Mouse (Mus musculus) heart, embryonic 16.5 days (tissue): Measurements from ENCODE around the gene B3galnt2. TPM values are rescaled to one million over a fixed set of nuclear protein-coding genes. Genes with fewer than 3 reads are reported as not detected.
"Not testable (repeated sequence)": the region's sequence is repeated elsewhere in the genome, so short reads cannot be mapped to it uniquely, and the experiment has no call there.

ENCODE experiments used
- ATAC-seq: fragments of 200-750 bp; cut with Nextera tagmentation; replicated peaks from 2 replicates; pipeline ENCODE4 v1.8.0; 2017; ENCODE audit warnings: moderate number of reproducible peaks; ENCODE audit not compliant: insufficient read depth, low FRiP score; ENCODE audit errors: extremely low read depth
- H3K27ac ChIP-seq: fragments of 300-500 bp; sonication (generic); 2 replicates; pipeline ENCODE4 v1.5.1; 2014; ENCODE audit warnings: mild to moderate bottlenecking, low read length, control low read depth, moderate library complexity
- H3K27me3 ChIP-seq: fragments of 300-500 bp; sonication (generic); 2 replicates; pipeline ENCODE4 v1.6.1; 2014; ENCODE audit warnings: low read length, mixed read lengths; ENCODE audit not compliant: control insufficient read depth, insufficient read depth
- H3K36me3 ChIP-seq: fragments of 300-500 bp; sonication (generic); 2 replicates; pipeline ENCODE4 v1.6.1; 2014; ENCODE audit not compliant: control insufficient read depth, insufficient read depth
- H3K4me1 ChIP-seq: fragments of 300-500 bp; sonication (generic); 2 replicates; pipeline ENCODE4 v1.6.1; 2014; ENCODE audit warnings: low read length, mixed read lengths; ENCODE audit not compliant: control insufficient read depth, insufficient read depth
- H3K4me2 ChIP-seq: fragments of 300-500 bp; sonication (generic); 2 replicates; pipeline ENCODE4 v1.6.1; 2014; ENCODE audit warnings: low read depth, mild to moderate bottlenecking, control low read depth, low read length
- H3K4me3 ChIP-seq: fragments of 300-500 bp; sonication (generic); 2 replicates; pipeline ENCODE4 v1.5.1; 2014; ENCODE audit warnings: mild to moderate bottlenecking, control low read depth, low read length
- H3K9ac ChIP-seq: fragments of 300-500 bp; sonication (generic); 2 replicates; pipeline ENCODE4 v1.6.1; 2014; ENCODE audit warnings: low read length, control low read depth
- H3K9me3 ChIP-seq: fragments of 300-500 bp; sonication (generic); replicated peaks from 2 replicates; pipeline ENCODE4 v1.6.1; 2016; ENCODE audit warnings: low read length; ENCODE audit not compliant: control insufficient read depth
- WGBS: fragments of 180-500 bp; shearing (Covaris S2); extraction: QIAGEN DNeasy Blood & Tissue Kit; methylation state at CpG from one replicate; pipeline ENCODE4 v1.1.7; 2014; 5-methylcytosine and 5-hydroxymethylcytosine counted together
- polyA plus RNA-seq: library from polyadenylated mRNA; unstranded; fragments of >200 nt; fragmentation: Nextera tagmentation; extraction: Ambion mirVana; gene quantifications from 2 replicates; pipeline ENCODE4 v1.2.1, GENCODE M21; 2015

Gene B3galnt2
- polyA plus RNA-seq, 1 experiment from 2014 or later = 20.9 TPM

DNA sequence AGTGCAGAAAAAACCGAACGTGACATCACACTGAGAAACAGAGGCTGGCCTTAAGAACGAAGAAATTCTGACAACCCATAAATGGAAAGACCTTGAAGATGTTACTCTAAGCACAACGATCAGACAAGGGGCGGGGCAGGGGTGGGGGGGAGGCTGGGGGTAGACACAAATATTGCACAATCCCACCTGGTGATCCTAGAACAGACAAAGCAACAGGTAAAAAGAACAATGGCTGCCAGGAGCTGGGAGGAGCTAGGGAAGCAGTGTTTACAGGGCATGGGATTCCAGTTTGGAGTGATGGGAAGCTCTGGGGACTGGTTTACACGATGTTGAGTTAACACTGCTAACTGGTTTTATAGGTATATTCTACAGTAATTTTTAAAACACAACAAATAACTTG is 61.3 kb downstream of the B3galnt2 start:
- Histone ChIP-seq H3K36me3 (peaks cover 12% of the 10 kb centered on the region), H3K27ac (no peak overlapping the region), H3K4me2 (no peak overlapping the region), H3K4me3 (no peak overlapping the region), H3K27me3 (no peaks in the 10 kb centered on the region), H3K9ac (no peak overlapping the region), H3K9me3 (no peaks in the 10 kb centered on the region), H3K4me1 (no peaks in the 10 kb centered on the region)
- 90% methylated on average over 6 of the region's 6 CpGs for WGBS
- ATAC-seq = no peak

DNA sequence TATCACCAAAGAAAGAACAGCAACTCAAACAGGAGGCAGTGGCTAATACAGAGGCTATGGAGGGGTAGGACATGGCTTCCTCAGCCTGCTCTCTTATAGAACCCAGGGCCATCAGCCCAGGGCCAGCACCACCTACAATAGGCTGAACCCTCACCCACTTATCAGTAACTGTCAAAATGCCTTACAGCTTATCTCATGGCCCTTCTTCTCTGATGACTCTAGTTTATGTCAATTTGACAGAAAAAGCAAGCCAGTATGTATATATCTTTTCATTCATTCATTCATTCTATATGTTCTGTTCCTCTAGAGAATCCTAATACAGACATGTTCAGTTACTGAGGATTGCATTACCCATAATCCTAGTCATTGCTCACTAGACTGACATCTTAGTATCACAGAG is 64.0 kb downstream of the B3galnt2 start:
- Histone ChIP-seq H3K9me3 (no peaks in the 10 kb centered on the region), H3K27me3 (no peaks in the 10 kb centered on the region), H3K4me2 (no peak overlapping the region), H3K4me1 (no peaks in the 10 kb centered on the region), H3K36me3 (peaks cover 9% of the 10 kb centered on the region; the same call in 1 of the 2 replicates), H3K27ac (no peak overlapping the region), H3K4me3 (no peak overlapping the region), H3K9ac (no peak overlapping the region)
- no peak for ATAC-seq

DNA sequence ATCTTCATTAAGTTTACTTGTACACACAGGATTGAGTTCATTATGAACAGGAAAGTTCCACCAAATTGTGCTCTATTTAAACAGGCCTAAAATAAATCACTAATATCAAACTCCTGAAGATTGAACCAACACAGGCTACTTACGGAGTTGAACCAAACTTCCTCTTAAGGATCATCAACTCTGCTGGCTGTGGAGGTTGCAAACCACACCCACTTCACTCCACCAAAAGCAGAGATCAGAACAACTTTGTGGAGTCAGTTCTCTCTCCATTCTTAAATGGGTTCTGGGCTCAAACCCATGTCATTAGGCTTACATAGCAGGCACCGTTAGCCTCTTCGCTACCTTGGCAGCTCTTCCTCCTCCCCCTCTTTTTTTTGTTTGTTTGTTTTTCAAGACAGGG is 64.6 kb downstream of the B3galnt2 start:
- H3K4me1 ChIP-seq = no peaks in the 10 kb centered on the region

DNA sequence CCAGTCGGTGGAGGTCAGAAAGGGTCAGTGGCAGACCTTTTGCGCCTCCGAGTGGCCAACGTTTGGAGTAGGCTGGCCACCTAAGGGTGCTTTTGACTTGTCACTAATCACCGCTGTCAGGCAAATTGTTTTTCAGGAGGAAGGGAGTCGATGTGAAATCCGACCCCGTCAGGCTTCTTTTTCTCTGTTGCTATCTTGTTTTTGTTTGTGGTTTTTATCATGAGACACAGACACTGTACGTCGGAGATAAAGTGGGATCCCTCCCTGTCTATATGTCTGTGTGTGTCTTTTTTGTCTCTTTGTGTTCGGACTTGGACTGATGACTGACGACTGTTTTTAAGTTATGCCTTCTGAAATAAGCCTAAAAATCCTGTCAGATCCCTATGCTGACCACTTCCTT is 67.1 kb downstream of the B3galnt2 start:
- H3K4me3 ChIP-seq, H3K4me2 ChIP-seq, ATAC-seq, H3K27ac ChIP-seq, H3K9ac ChIP-seq, H3K36me3 ChIP-seq, H3K4me1 ChIP-seq, H3K9me3 ChIP-seq, H3K27me3 ChIP-seq: not testable (repeated sequence)
- 42% methylated on average over 11 of the region's 12 CpGs for WGBS

More for the DNA sequence above, 64.6 kb downstream of the B3galnt2 start:
- Histone ChIP-seq H3K36me3 (peaks cover 9% of the 10 kb centered on the region; the same call in 1 of the 2 replicates), H3K4me2 (no peak overlapping the region), H3K27me3 (no peaks in the 10 kb centered on the region), H3K9ac (no peak overlapping the region), H3K27ac (no peak overlapping the region), H3K4me3 (no peak overlapping the region), H3K9me3 (no peaks in the 10 kb centered on the region)
- no peak for ATAC-seq
- 85% methylated on average over 3 of the region's 3 CpGs for WGBS

DNA sequence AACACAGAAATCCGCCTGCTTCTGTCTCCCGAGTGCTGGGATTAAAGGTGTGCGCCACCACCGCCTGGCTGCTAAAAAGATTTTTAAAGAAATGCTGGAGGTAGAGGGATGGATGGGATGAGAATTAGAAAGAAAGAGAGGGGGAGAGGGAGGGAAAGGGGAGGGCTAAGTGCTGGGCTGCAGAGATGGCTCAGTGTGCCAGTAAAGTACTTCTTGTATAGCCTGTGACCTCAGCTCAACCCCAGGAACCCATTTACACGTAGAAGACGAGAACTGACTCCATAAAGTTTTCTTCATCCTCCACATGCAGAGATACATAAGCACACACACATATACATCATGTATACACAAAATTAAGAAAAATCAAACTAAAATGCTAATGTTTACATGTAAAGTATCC is 71.3 kb downstream of the B3galnt2 start:
- Histone ChIP-seq H3K9me3 (no peaks in the 10 kb centered on the region), H3K4me3 (no peak overlapping the region), H3K4me1 (no peaks in the 10 kb centered on the region), H3K27ac (no peak overlapping the region), H3K9ac (no peak overlapping the region), H3K4me2 (no peak overlapping the region), H3K27me3 (no peaks in the 10 kb centered on the region), H3K36me3 (peaks cover 10% of the 10 kb centered on the region)
- WGBS = 95% methylated on average over 6 of the region's 6 CpGs
- no peak for ATAC-seq

DNA sequence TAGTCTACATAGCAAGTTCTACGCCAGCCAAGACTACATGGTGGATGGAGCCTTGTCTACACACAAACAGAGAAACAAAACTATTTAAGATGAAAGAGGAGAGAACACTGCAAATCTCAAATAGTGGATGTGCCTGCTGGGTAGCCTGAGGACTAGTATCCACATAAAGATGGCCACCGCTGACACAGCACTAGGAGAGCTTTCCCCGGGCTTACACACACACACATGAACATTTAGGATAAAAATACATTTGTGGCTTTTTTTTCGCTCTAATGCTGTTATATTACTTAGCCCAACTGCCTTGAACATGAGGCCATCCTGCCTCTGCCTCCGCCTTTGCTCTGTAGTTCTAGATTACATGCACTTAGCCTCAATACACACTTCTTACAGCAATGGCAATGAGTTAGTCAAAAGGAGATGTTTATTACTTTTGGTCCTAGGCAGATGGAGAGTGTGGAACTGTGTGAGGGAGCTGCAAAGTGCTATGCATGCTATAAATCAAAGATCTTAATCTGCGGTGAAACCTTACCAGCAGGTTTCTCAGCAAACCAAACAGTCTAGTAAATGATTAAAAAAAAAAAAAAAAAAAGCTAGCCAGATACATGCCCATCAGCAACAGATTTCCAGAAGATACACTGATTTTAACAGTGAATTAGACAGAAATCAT is 72.0 kb downstream of the B3galnt2 start:
- Histone ChIP-seq H3K4me3 (no peak overlapping the region), H3K9me3 (no peaks in the 10 kb centered on the region), H3K4me2 (no peak overlapping the region), H3K36me3 (peaks cover 10% of the 10 kb centered on the region), H3K27ac (no peak overlapping the region), H3K9ac (no peak overlapping the region), H3K4me1 (no peaks in the 10 kb centered on the region), H3K27me3 (no peaks in the 10 kb centered on the region)
- WGBS = 93% methylated on average over 6 of the region's 6 CpGs
- ATAC-seq = no peak

DNA sequence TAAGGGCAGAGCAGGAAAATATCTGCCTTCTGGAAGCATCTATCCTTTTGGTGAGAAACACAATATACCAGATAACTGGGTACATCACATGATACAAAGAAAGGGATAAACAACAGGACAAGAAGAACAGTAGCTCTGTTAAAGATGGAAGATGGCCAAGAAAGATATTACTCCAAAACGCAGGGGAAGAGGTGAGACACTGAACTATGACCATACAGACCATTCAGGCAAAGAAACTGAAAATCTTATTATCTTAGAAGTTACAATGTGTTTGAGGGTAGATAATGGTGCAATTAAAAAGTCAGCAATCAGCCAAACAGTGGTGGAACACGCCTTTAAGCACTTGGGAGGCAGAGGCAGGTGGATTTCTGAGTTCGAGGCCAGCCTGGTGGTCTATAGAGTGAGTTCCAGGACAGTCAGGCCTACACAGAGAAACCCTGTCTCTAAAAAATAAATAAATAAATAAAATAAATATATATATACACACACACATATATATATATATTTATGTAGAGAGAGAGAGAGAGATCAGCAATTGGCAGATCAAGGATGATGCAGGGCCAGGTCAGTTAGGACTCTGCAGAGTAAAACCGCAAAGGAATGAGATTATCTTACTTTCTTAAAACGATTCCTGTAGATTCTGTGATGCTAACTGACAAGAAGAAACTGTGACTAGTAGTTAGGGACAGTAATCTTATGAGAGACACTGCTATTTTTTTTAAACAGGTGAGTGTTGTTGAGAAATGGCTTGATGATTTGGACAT is 79.2 kb downstream of the B3galnt2 start:
- WGBS = 84% methylated on average over 5 of the region's 5 CpGs
- no peak for ATAC-seq

DNA sequence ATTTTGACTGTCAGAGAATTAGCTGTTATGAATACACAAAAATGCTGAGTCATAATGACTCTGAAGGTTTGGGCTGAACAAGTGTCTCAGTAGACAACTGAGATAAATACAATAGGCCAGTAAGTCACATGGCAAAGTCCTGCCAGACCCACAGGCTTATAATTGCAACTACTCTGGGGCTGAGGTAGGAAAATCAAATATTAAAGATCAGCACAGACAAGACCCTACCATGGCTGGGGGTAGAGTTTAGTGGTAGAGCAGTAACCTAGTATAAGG is 79.7 kb downstream of the B3galnt2 start:
- Histone ChIP-seq H3K27me3 (no peaks in the 10 kb centered on the region), H3K4me1 (peaks cover 9% of the 10 kb centered on the region; the same call in 1 of the 2 replicates), H3K9me3 (no peaks in the 10 kb centered on the region), H3K27ac (no peak overlapping the region), H3K4me2 (no peak overlapping the region), H3K4me3 (no peak overlapping the region), H3K36me3 (peaks cover 1% of the 10 kb centered on the region; the same call in 1 of the 2 replicates), H3K9ac (no peak overlapping the region)
- ATAC-seq = no peak

More for the DNA sequence above, 79.2 kb downstream of the B3galnt2 start:
- H3K4me1 ChIP-seq = peaks cover 5% of the 10 kb centered on the region; the same call in 1 of the 2 replicates
- H3K4me2 ChIP-seq = no peak overlapping the region
- peaks cover 3% of the 10 kb centered on the region; the same call in 1 of the 2 replicates for H3K36me3 ChIP-seq
- H3K9ac ChIP-seq = no peak overlapping the region
- no peaks in the 10 kb centered on the region for H3K27me3 ChIP-seq
- no peak overlapping the region for H3K4me3 ChIP-seq
- no peaks in the 10 kb centered on the region for H3K9me3 ChIP-seq
- H3K27ac ChIP-seq = no peak overlapping the region

DNA sequence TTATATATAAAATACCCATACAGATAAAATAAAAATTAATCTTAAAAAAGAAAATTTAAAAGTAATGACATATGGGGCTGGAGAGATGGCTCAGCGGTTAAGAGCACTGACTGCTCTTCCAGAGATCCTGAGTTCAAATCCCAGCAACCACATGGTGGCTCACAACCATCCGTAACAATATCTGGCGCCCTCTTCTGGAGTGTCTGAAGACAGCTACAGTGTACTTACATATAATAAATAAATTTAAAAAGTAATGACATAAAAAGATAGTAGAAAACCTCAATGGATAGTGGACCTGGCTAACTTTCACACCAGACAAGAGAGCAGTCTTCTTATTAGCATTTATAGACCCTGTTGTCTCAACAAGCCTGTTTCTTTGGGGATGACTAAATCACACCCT is 81.1 kb downstream of the B3galnt2 start:
- not testable (repeated sequence) for ATAC-seq, H3K9ac ChIP-seq, H3K4me3 ChIP-seq, H3K27me3 ChIP-seq, H3K9me3 ChIP-seq, H3K36me3 ChIP-seq, H3K4me2 ChIP-seq, H3K27ac ChIP-seq
- peaks cover 12% of the 10 kb centered on the region for H3K4me1 ChIP-seq
- WGBS = 83% methylated on average over 3 of the region's 3 CpGs
